Mouse (Mus musculus): ENCODE data around the gene Tra2b. TPM values are rescaled to one million over a fixed set of nuclear protein-coding genes. Genes with fewer than 3 reads are reported as not detected.

Gene Tra2b
- total and polyA plus RNA-seq, 3 experiments = 216 to 405 (median 272) TPM

DNA sequence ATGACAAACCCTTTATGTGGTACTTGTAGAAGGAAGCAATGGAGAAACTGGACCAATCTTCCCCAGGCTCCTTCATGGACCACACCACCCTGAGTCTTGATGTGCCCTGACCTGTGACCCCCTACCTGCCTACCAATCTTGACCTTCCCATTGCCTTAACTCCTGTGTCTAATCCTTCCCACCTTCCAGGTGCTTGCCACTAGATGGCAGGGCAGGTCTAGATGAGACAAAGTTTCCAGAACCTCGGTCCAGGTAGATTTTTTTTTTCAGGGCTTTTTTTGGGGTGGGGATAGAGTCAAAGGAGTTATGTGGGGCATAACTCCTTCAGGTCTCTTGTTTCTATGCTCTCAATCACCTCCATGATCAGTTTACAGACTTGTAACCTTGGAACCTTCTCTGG, 44.8 kb upstream of the Tra2b start:
- TF ChIP-seq SMC3 (IDR thresholded peaks at IDR 0.05; ENCODE audit: low read depth, low read length) = peak; percentile 90
- peak; percentile 94 for TF ChIP-seq ZNF384 (IDR thresholded peaks at IDR 0.05; ENCODE audit: low read depth, low read length)
- TF ChIP-seq CHD1 (IDR thresholded peaks at IDR 0.05; ENCODE audit: low read depth, low read length) = no peak
- TF ChIP-seq MAFK (IDR thresholded peaks at IDR 0.05; ENCODE audit: insufficient replicate concordance, low read length) = no peak
- no peak for TF ChIP-seq ZKSCAN1 (IDR thresholded peaks at IDR 0.05; ENCODE audit: borderline replicate concordance, low read depth, low read length)
- no peak for TF ChIP-seq JUN (IDR thresholded peaks at IDR 0.05; ENCODE audit: insufficient read depth, low read depth, low read length)
- no peak for TF ChIP-seq MYC (IDR thresholded peaks at IDR 0.05; ENCODE audit: low read depth, low read length)
- no peak for TF ChIP-seq PAX5 (IDR thresholded peaks at IDR 0.05; ENCODE audit: low read length)
- TF ChIP-seq CTCF (conservative IDR thresholded peaks at IDR 0.05 in 1 of 2, IDR thresholded peaks at IDR 0.05 in 1 of 2; ENCODE audit: low read depth in 2 of 2, low read length in 2 of 2) = peak; percentile 59 to 95; a peak in 3 of 4 replicates
- TF ChIP-seq BHLHE40 (IDR thresholded peaks at IDR 0.05; ENCODE audit: low read depth, low read length) = no peak
- TF ChIP-seq ZC3H11A (IDR thresholded peaks at IDR 0.05; ENCODE audit: low read depth, low read length) = peak; percentile 76; the same call in 1 of the 2 replicates
- no peak for TF ChIP-seq E2F4 (IDR thresholded peaks at IDR 0.05; ENCODE audit: insufficient replicate concordance, low read depth, low read length)
- no peak for TF ChIP-seq HCFC1 (IDR thresholded peaks at IDR 0.05; ENCODE audit: low read depth, low read length)
- TF ChIP-seq RAD21 (IDR thresholded peaks at IDR 0.05; ENCODE audit: low read depth, low read length) = peak; percentile 97

DNA sequence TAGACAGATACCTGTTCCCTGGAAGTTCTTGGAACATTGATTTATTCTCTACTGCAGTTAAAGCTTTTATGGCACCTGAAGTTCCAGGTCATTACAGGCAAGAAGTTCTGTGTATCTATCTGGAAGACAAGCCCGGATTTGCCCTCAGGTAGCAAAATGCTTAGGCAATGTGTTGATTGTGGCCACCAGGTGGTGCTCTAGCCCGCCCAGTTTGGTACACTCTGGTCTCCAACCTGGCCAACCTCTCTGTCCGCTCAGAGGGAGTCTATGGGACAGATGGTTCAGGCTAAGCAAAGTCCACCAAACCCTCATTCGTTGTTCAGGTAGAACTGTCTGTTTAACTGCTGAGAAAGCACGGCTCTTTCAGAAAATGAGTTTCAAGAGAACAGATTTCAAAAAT, 36.8 kb upstream of the Tra2b start:
- Histone ChIP-seq H3K79me2 (replicated peaks; ENCODE audit: control insufficient read depth, extremely low read depth, insufficient read depth, poor library complexity, severe bottlenecking) (no peaks in the 10 kb centered on the region), H3K27ac (ENCODE audit: insufficient read depth, low read depth) (no peak overlapping the region), H3K36me3 (replicated peaks in 1 of 2; ENCODE audit: control insufficient read depth in 1 of 2, insufficient read depth in 1 of 2, low read length in 1 of 2) (no peaks in the 10 kb centered on the region), H3K4me1 (ENCODE audit: control insufficient read depth in 1 of 2, insufficient read depth in 2 of 2) (peaks cover 5 to 6% of the 10 kb centered on the region in 2 experiments), H3K4me2 (ENCODE audit: insufficient read depth, low read depth, poor library complexity, severe bottlenecking) (no peak overlapping the region), H3K9me3 (replicated peaks; ENCODE audit: low read length) (no peaks in the 10 kb centered on the region), H3K27me3 (replicated peaks) (no peaks in the 10 kb centered on the region), H3K9ac (ENCODE audit: insufficient read depth, low read depth) (no peak overlapping the region), H3K4me3 (replicated peaks in 1 of 3; ENCODE audit: low read depth in 2 of 3, low read length in 2 of 3, poor library complexity in 1 of 3) (no peak overlapping the region)
- dilution Hi-C loops (cut with MboI; ENCODE audit: extremely low pct_ligation_motif_present, extremely low pct_unique_long_range_greater_than_20kb, low sequenced_read_pairs) (no loop called here), in situ Hi-C loops (cut with MboI; ENCODE audit: low pct_ligation_motif_present, low pct_unique_long_range_greater_than_20kb, low sequenced_read_pairs) (no loop called here)
- peak; percentile 85 for DNase-seq (ENCODE audit: extremely low read depth)
- no peak for TF ChIP-seq MAZ (IDR thresholded peaks at IDR 0.05; ENCODE audit: low read depth, low read length)
- TF ChIP-seq NELFE (IDR thresholded peaks at IDR 0.05; ENCODE audit: low read depth, low read length) = no peak
- TF ChIP-seq JUND (conservative IDR thresholded peaks at IDR 0.05; ENCODE audit: low read depth, low read length) = no peak; the same call in 1 of the 2 replicates
- TF ChIP-seq ZKSCAN1 (IDR thresholded peaks at IDR 0.05; ENCODE audit: borderline replicate concordance, low read depth, low read length) = no peak
- TF ChIP-seq EP300 (IDR thresholded peaks at IDR 0.05; ENCODE audit: low read length) = no peak
- TF ChIP-seq MAFK (IDR thresholded peaks at IDR 0.05; ENCODE audit: insufficient replicate concordance, low read length) = no peak
- TF ChIP-seq MEF2A (IDR thresholded peaks at IDR 0.05; ENCODE audit: borderline replicate concordance, low read depth, low read length) = 0 out of 2 replicates have a peak, but pooled peaks have one; percentile 46
- TF ChIP-seq MYC (IDR thresholded peaks at IDR 0.05; ENCODE audit: low read depth, low read length) = no peak
- TF ChIP-seq GABPA (IDR thresholded peaks at IDR 0.05; ENCODE audit: insufficient replicate concordance, low read depth, low read length) = no peak
- no peak for TF ChIP-seq JUN (IDR thresholded peaks at IDR 0.05; ENCODE audit: insufficient read depth, low read depth, low read length)
- no peak for TF ChIP-seq POLR2A (IDR thresholded peaks at IDR 0.05; ENCODE audit: low read depth, low read length)
- no peak for TF ChIP-seq ZNF384 (IDR thresholded peaks at IDR 0.05; ENCODE audit: low read depth, low read length)
- TF ChIP-seq HCFC1 (IDR thresholded peaks at IDR 0.05; ENCODE audit: low read depth, low read length) = no peak
- TF ChIP-seq ETS1 (conservative IDR thresholded peaks at IDR 0.05; ENCODE audit: low read depth, low read length) = no peak
- TF ChIP-seq KAT2A (IDR thresholded peaks at IDR 0.05; ENCODE audit: insufficient replicate concordance, low read length) = no peak
- TF ChIP-seq BHLHE40 (IDR thresholded peaks at IDR 0.05; ENCODE audit: low read depth, low read length) = no peak
- TF ChIP-seq NRF1 (IDR thresholded peaks at IDR 0.05; ENCODE audit: low read depth, low read length) = no peak
- no peak for TF ChIP-seq POLR2AphosphoS2 (IDR thresholded peaks at IDR 0.05; ENCODE audit: low read depth, low read length)
- peak; percentile 92 for TF ChIP-seq RAD21 (IDR thresholded peaks at IDR 0.05; ENCODE audit: low read depth, low read length)
- peak; percentile 92 for TF ChIP-seq SMC3 (IDR thresholded peaks at IDR 0.05; ENCODE audit: low read depth, low read length)
- TF ChIP-seq ZC3H11A (IDR thresholded peaks at IDR 0.05; ENCODE audit: low read depth, low read length) = peak; percentile 68
- no peak for TF ChIP-seq TBP (conservative IDR thresholded peaks at IDR 0.05; ENCODE audit: low read depth, low read length)
- no peak for TF ChIP-seq PAX5 (IDR thresholded peaks at IDR 0.05; ENCODE audit: low read length)
- TF ChIP-seq SIN3A (IDR thresholded peaks at IDR 0.05; ENCODE audit: low read length) = no peak
- no peak for TF ChIP-seq TCF12 (IDR thresholded peaks at IDR 0.05; ENCODE audit: low read depth, low read length)
- no peak for TF ChIP-seq MXI1 (IDR thresholded peaks at IDR 0.05; ENCODE audit: low read depth, low read length)
- no peak for TF ChIP-seq USF2 (conservative IDR thresholded peaks at IDR 0.05; ENCODE audit: low read depth, low read length)
- TF ChIP-seq E2F4 (IDR thresholded peaks at IDR 0.05; ENCODE audit: insufficient replicate concordance, low read depth, low read length) = no peak

More for the DNA sequence above, 44.8 kb upstream of the Tra2b start:
- Histone ChIP-seq H3K27ac (ENCODE audit: insufficient read depth, low read depth) (no peak overlapping the region), H3K9me3 (replicated peaks; ENCODE audit: low read length) (no peaks in the 10 kb centered on the region), H3K36me3 (replicated peaks in 1 of 2; ENCODE audit: control insufficient read depth in 1 of 2, insufficient read depth in 1 of 2, low read length in 1 of 2) (no peaks in the 10 kb centered on the region), H3K27me3 (replicated peaks) (no peaks in the 10 kb centered on the region), H3K4me3 (replicated peaks in 1 of 3; ENCODE audit: low read depth in 2 of 3, low read length in 2 of 3, poor library complexity in 1 of 3) (no peak overlapping the region), H3K4me1 (ENCODE audit: control insufficient read depth in 1 of 2, insufficient read depth in 2 of 2) (peaks cover 0 to 22% of the 10 kb centered on the region in 2 experiments; a peak in 2 of 4 replicates), H3K9ac (ENCODE audit: insufficient read depth, low read depth) (no peak overlapping the region), H3K4me2 (ENCODE audit: insufficient read depth, low read depth, poor library complexity, severe bottlenecking) (no peak overlapping the region), H3K79me2 (replicated peaks; ENCODE audit: control insufficient read depth, extremely low read depth, insufficient read depth, poor library complexity, severe bottlenecking) (no peaks in the 10 kb centered on the region)
- dilution Hi-C loops (cut with MboI; ENCODE audit: extremely low pct_ligation_motif_present, extremely low pct_unique_long_range_greater_than_20kb, low sequenced_read_pairs) (no loop called here), in situ Hi-C loops (cut with MboI; ENCODE audit: low pct_ligation_motif_present, low pct_unique_long_range_greater_than_20kb, low sequenced_read_pairs) (loop anchor here (5.0 to 10.0 kb wide), 3 partner anchors 252 to 492 kb away; no protein-coding TSS in a partner anchor)
- peak; percentile 61 for DNase-seq (ENCODE audit: extremely low read depth)

Data from CH12.LX (cell line).